Mouse (Mus musculus) retina, postnatal 7 days (tissue): ENCODE measurements around the gene Prkd1.

ENCODE experiments used
- DNase-seq: peaks from one replicate; pipeline ENCODE4 v3.0.0-alpha.2; 2012; ENCODE audit warnings: low read depth, low spot score

Prkd1 gene

DNA sequence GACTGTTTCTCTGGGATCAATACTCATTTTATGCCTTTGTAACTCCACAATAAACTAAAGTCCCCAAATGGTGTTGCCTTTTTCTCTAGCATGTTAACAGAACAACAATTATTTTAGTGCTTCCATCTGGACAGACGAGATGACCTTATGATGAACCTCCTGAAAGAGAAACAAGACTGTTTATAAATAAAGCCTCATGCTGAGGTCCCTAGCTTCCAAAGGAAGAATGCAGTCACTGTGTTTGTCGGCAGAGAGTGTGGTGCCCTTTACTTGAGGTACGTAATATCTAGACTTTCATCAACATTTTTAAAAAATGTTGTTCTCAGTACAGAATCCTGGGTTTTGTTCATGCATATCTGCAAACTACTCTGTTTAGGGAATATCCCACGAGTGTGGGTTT lies 90.7 kb downstream of the Prkd1 start:
- DNase-seq = no peak

DNA sequence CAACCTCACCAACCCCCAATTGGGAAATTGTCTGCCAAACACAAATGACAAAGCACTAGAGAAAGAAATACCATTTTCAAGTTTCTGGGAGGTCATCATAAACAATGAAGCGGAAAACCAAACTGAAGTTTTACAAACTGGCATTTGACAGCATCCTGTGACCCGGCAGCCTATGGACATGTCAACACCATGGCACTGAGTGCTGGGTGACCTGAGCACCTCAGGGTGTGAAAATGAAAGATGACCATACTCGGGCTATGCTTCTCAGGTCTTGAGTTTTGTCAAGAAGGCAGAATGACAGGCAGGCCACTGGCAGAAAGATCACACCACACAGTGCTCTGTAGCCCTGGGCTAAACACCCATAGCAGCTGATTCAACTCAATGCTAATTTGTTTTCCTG lies 94.7 kb downstream of the Prkd1 start:
- DNase-seq = no peak

DNA sequence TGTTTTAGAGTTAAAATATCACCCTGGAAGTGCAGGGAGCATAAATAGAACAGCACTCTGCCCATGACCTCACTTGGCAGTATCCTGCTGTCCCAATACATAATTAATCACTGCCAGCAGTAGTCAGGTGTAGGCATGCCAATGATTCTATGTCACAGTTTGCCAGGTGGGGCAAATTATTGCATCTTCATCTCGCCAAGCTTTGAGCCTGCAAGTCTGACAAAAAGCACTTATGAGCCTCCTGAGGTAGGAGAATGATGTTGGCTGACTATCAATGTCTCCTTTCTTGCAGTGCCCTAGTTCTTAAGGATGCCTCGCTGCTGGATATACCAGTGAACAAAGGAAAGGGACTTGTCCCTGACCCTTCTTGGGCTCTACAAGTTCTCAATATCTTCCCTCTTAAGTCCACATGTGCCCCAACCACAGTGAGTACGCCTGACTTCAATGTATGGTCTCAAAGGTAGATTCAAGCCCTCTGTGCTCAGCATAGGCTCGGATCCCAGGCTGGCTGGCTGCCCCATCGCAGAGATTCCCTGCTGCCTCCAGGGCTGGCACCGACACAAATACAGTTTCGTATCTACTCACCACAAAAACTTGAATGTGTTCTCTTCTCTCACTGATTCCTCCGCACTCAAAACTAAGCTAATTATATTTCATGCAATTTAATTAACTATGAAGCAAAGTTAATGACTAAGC lies 98.9 kb downstream of the Prkd1 start:
- DNase-seq = no peak

DNA sequence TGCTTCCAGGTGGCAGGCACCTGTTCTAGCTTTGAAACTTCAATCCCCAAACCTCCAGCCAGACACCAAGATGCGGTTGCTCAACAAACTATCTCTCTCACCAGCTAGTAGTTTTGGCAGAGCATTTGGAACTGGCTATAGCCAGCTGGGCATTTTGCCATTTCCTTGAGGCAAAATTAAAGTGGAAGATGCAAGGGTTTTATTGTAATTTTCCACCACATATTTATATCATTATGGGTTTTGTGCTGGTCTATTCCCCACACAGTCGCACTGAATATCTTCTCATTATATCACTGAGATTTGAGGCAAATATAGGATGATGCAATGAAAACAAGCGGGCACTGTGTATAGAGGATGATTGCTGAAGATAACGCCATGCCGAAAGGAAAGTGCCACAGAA lies 102.5 kb downstream of the Prkd1 start:
- DNase-seq = no peak

DNA sequence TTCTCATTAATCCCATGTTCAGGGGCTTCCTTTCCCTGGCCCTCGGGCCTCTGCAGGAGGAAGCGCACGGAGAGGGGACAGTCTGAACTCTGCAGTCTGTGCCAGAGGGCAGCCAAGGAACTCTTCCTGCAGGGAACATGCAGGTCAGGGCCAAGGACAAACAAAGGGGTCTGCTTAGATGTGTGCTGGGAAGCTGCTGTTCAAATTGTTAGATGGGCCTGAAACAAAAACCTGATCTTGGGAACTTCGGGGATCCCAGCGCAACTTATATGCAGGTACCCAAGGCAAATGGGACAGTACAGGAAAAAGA lies 103.3 kb downstream of the Prkd1 start:
- no peak for DNase-seq

DNA sequence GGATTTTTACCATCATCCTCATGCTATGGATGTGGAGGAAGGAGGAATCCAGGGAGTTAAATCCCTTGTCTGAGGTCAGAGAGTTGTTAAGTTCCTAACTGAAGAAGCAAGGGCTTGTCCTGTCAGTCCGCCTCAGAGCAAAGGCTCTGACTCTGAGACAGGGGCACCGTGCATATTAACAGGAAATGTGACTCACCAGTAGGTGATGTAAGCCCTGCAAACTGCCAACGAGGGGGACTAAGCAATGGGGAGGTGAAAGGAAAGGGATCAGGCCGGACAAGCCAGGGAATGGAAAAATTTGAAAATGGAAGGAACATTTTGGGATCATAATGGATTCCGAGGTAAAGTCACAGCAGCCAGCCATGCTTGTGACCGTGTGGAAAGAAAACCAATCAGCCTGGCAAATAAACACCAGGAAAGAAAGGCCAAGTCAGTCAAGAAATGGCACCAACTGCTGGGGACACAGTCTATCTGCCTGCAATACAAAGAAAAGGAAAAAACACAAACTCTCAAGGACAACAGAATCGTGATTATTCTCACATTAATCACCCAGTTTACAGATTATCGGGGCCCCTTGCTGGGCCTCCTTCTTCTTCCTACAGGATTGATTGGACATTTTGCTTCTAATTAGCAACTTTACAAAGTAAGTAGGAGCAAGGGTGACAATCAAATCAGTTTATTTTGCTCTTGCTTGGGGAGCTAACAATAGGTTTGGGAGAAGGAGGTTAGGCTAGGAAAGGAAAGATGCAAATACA lies 103.9 kb downstream of the Prkd1 start:
- DNase-seq = no peak

DNA sequence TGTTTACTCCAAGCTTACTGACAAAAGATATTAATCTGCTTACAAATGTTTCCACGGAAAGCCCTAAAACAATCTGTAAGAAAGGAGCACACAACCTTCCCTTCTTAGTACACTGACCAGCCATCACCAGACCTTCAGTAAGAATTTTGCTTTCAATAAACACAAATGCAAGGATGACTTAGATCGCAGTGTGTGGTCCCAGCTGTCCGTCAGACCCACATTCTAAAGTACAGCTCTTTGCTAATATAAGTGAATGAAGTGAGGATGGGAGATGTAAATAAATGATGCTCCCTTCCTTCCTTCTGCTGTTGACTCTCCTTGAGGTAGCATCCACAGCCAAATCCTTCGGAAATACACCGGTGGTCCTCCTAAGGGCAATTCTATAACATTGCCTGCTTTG lies 108.1 kb downstream of the Prkd1 start:
- DNase-seq = no peak

DNA sequence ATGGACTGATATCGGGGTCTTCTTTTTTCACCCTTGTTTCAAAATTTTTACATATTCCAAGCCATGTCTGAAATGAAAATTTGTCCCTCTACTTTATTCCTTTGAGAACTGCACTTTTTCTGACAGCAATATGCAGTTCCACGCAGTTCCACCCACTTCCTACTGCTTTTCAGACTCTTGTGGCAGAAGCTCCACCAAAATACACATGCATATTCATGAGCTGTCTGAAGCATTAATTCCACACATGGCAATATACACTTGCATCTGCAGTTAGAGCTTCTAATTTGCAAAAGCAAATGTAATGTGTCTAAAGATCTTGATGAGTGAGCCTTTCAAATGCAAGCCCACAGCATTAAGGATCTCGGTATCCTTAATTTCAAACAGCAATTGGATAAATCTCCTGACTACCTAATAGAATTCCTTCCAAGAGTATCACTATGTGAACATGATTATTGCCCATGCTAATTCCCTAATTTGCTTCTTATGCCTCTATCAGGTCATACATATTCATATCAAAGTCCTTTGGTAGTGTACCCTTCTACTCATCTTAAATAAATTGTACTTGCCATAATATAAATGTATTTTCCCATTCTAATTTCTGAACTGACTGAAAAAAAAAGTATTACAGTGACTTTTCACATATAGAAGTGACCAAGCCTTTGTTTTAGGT lies 110.5 kb downstream of the Prkd1 start:
- no peak for DNase-seq

DNA sequence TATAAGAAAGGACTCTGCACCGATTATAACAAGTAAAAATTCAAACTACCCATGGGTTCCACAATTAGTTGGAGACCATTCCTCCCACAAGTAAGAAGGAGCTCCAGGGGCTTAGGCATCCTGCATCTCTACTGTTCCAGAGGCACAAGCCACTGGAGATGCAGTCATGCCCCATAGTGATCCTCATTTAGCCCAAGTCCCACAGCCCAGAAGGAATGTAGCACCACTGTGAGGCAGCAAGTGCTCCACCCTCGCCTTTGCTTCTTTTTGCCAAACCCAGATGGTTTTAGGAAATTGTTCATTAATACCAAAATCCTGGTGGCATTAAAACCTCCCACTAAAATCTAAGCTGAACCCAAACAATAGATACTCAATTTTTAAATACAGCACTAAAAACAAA lies 111.1 kb downstream of the Prkd1 start:
- no peak for DNase-seq

DNA sequence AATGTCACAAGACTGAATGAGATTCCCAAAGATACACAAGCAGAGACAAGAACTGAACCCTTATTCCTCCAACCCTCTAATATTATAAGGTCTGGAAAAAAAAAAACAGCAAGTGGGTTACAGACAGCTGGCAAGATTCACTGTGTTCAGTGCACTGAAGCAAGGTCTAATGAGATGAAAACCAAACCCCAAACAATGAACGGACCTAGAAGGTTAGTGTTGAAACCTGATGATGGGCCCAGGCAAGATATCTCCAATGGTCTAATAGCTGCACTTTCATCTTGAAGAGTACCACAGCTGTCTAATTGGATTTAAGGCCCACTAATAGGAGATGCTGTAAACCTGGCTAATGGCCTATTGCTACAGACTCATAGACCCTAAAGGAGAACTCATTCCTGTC lies 111.9 kb downstream of the Prkd1 start:
- no peak for DNase-seq

DNA sequence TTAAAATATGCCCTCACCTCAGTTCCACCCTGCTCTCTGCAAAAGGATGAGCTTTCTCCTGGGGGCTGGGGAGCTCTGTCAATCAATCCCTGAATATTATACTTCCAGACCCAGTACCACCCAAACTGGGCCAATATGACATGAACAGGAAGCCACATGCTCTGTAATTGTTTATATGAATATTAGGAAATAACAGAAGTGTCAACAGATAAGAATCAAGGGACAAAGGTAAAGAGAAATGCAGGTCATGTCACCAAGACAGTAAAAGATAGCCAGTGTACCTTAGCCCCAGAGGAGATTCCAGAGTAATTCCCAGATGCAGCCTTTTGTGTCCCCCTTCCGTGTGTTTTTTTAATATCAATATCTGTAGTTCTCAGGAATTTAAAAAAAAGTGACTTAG lies 120.3 kb downstream of the Prkd1 start:
- no peak for DNase-seq

DNA sequence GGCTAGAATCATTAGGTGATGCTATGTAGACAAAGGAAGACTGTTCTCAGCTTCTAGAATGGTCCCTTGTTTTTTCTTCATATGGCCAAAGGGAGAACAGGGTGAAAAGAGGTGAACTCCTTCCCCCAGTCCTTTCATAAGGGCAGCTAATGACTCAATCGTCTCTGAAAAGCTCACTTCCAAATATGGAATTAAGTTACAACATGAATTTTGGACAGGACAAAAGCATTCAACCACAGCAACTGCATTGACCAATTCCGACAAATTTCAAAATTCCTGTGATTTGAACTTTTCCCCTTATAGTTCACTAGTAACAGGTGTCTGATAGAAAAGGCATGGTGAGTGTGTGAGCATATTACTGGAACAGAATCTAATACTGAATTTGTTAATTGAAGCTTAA lies 124.8 kb downstream of the Prkd1 start:
- DNase-seq = no peak

DNA sequence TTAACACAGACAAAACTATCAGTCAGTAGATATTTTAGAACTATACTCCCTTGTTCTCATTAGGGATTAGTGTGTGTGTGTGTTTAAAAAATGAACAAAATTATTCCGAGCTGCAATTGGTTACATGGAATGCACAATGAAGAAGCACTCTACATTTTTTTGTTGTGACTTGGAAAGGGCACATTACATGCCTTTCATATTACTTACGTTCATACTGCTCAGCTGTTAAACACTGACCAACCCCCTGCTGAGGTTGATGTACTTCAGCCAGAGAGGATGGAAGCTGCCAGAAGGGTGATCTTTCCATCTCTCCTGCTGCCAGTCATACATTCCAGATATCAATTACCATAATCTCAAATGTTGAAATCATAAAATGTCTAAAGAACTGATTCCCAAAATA lies 134.4 kb downstream of the Prkd1 start:
- no peak for DNase-seq

DNA sequence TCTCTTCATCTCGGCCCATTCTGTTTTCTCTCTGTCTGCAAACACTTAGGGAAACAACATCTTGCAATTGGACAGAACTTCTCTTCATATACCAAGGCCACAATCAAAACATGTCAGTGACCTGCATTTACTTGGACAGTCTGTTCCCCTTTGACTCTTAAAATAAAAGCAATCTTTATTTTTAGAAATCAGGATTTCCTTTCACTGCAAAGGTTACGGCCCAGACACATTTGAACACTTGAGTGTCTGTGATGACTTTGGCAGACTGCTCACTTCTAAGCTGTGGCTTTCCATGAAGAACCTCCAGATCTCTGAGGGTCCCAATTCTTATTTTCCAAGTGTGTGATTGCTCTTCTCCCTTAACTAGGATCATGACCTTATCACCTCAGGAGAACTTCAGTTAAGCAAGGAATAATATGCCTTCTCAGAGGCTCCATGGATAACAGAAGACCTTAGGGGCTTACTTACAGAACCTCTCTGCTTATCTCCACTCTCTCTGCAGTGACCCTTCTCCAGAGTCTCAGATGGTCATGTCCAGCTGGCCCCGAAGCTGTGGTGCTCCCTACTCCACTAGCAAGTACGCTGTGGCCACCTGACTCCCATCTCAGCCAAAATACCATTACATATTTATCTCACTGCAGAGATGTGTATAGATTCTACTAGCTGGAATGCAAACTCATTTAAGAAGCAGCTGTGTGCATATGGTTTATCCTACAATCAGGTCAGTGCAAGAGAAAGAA lies 137.2 kb downstream of the Prkd1 start:
- no peak for DNase-seq

DNA sequence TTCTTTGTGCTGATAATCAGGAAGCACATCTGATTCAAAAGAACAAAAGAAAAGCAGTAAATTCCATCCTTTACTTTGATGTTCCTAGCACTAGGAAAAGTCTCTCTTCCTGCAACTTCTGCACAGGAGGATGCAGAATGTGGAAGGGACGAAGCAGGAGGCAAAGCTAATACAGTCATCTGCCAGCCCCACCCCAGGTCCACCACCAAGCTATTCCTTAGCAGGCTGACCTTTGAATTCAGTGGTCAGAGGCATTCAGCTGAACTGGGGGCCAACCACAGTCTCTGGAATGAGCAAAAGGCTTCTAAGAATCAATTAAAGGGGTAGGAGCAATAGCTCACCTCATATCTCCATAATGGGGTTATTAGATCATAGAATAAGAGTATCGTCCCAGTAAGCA lies 140.1 kb downstream of the Prkd1 start:
- DNase-seq = no peak

DNA sequence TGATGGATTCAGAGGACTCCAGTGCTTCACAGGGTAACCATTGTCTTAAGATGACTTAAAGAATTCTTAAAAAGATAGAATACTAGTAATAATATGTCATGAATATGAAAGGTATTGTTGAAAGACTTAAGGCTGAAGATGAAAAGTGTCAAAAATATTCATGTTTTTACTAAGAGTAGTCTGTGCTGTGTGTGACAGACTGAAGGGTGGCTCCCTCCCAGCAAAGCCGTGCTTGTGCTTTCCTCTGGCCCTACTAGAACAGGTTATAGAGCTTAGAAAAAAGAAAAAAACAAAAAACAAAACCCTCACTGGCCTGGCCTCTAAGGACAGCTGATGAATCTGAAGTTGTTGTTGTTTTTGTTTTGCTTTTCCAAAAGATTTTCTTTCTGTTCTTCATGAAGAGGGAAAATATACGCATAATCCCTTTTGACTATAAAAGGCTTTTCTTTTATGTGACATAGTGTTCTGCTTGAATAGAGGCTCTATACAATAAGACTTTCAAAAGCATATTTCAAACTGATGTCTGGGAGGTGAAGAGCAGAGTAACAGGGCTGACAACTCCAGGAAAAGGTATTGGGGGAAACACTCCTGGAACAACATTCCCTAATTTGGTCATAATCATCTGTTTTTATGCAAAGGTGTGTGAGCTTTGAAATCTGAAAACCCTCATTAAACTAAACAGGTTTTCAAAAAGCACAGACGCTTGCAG lies 148.9 kb downstream of the Prkd1 start:
- no peak for DNase-seq

DNA sequence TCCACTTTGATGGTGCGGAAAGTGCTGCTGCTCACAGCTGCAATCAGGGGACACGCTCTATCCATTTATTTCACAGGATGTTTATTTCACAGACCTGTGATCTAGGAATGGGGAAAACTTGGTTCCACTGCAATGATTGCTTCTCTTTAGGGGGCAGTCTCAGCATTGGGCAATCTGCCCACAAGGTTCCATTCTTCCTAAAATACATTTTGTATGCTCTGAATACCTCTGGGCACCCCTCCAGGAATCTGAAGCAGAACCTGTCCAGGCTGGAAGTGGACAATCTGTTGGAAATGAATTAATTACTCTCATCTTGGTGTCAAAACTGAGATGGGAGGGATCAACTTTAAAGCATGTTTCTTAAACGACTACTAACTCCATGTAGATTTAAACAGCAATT lies 152.9 kb downstream of the Prkd1 start:
- DNase-seq = no peak

DNA sequence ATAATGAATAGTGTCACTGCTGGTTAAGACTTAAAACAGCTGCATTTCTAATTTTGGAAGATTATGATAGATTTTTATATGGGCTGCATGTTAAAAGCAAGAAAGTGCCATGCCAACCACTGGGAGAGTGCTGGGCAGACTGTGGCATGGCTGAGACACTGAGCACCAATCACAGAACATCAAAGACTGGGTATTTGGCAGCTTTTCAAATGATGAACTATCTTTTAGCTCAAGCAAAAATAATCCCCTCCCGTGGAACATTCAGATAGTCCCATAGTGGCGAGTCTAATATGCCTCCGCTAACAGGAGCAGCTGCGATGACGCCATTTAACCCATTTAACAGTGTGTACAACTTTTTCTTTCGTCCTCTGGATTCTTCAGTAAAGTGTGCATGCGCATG lies 169.1 kb downstream of the Prkd1 start:
- peak; percentile 13 for DNase-seq

DNA sequence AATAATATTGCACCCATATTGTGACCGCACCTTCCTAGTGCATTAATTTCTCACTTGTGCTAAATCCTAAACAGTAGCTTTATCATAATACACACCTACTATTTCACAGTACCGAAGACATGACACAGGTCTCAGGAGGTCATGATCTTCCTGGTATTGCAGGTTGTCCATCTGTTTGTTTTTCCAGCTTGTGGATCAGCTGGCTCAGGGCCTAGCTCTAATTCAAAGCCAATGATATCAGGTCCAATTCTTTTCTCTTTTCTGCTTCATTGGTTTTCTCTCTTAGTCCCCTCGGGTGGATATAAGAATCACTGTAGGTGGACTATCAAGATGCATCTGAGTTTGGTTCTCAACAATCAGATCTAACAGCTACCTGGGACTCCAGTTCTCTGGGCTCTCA lies 191.7 kb downstream of the Prkd1 start:
- DNase-seq = no peak

DNA sequence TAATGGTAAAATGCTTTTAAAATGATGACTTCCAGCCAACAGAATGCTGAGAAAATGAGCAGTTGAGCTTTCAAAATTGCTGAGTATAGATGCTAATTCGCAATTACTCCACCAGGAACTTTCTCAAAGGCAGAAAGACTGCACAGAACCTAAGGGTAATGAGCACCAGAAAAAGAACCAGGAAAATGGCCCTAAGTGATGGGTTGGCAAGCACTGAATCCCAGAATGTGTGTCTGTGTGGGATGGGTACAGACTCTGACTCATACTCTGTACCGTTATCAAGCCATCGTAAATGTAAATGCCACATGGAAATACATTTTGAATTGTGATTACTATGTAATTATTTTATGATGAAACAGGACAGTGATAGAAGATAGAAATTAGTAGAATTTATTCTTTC lies 197.1 kb downstream of the Prkd1 start:
- no peak for DNase-seq

DNA sequence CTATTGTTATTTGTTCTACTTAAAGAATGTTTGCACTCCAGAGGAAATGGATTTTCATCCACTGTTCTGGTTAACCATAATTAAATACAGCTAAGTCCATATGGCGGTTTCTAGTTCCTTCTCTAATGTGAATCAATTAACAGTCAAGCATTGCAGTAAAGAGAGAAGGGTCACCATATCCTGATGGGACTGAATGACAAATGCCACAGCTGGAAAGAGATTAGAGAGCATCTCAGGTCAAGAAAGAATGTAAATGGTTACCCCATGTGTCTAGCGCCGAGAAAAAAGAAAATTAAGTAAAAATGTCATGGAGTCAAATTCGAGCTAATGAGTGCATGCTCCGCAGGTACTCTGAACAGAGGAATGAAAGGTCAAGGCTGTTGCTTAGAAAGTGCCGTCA lies 212.2 kb downstream of the Prkd1 start:
- no peak for DNase-seq
